Mouse (Mus musculus) frontal cortex, postnatal 25 days (tissue): ENCODE measurements around the gene 1700061G19Rik.

Source experiments
- DNase-seq, 2 experiments: peaks; one replicate each; pipeline ENCODE4 v3.0.0; 2022; ENCODE audit warnings: low spot score in 2 of 2

The 1700061G19Rik gene

GRCm38 (mm10) chr17:56874936-56875651 is at the start of gene 1700061G19Rik:
Gene 1700061G19Rik, plus strand, starts transcription at chr17:56875477.
- no peak for DNase-seq

- no peak for DNase-seq
These were observed 48.6 kb upstream of the 1700061G19Rik start for GRCm38 (mm10) chr17:56826718-56827117.

GRCm38 (mm10) chr17:56829171-56829570 is 46.1 kb upstream of the 1700061G19Rik start:
- DNase-seq: no peak

GRCm38 (mm10) chr17:56829795-56830194 is 45.5 kb upstream of the 1700061G19Rik start:
- no peak for DNase-seq

GRCm38 (mm10) chr17:56830411-56831110 is 44.7 kb upstream of the 1700061G19Rik start, which contains the start of gene Rfx2:
Gene Rfx2, minus strand, starts transcription at chr17:56831013.
- no peak for DNase-seq

- peak; percentile 94 for DNase-seq
These were observed 44.0 kb upstream of the 1700061G19Rik start for GRCm38 (mm10) chr17:56831111-56831816.

GRCm38 (mm10) chr17:56832918-56833317 is 42.4 kb upstream of the 1700061G19Rik start:
- DNase-seq: no peak

- DNase-seq: no peak
These were observed 41.9 kb upstream of the 1700061G19Rik start for GRCm38 (mm10) chr17:56833381-56833780.

GRCm38 (mm10) chr17:56836336-56836735 is 38.9 kb upstream of the 1700061G19Rik start:
- DNase-seq: no peak

GRCm38 (mm10) chr17:56840524-56840923 is 34.8 kb upstream of the 1700061G19Rik start:
- DNase-seq: no peak

- DNase-seq: no peak
These were observed 33.1 kb upstream of the 1700061G19Rik start for GRCm38 (mm10) chr17:56842173-56842572.

- no peak for DNase-seq
These were observed 31.6 kb upstream of the 1700061G19Rik start for GRCm38 (mm10) chr17:56843678-56844077.

- no peak for DNase-seq
These were observed 26.5 kb upstream of the 1700061G19Rik start for GRCm38 (mm10) chr17:56848785-56849184.

GRCm38 (mm10) chr17:56849710-56850109 is 25.6 kb upstream of the 1700061G19Rik start:
- no peak for DNase-seq

GRCm38 (mm10) chr17:56851167-56851566 is 24.1 kb upstream of the 1700061G19Rik start:
- DNase-seq: no peak

GRCm38 (mm10) chr17:56855421-56855820 is 19.9 kb upstream of the 1700061G19Rik start:
- no peak for DNase-seq

GRCm38 (mm10) chr17:56858216-56858615 is 17.1 kb upstream of the 1700061G19Rik start:
- peak; percentile 14 to 23 for DNase-seq

GRCm38 (mm10) chr17:56858922-56859321 is 16.4 kb upstream of the 1700061G19Rik start:
- no peak for DNase-seq

- DNase-seq: no peak
These were observed 14.1 kb upstream of the 1700061G19Rik start for GRCm38 (mm10) chr17:56861197-56861596.

GRCm38 (mm10) chr17:56866071-56866470 is 9.2 kb upstream of the 1700061G19Rik start:
- DNase-seq: no peak

- no peak for DNase-seq
These were observed 5.7 kb upstream of the 1700061G19Rik start for GRCm38 (mm10) chr17:56869481-56869977.

- no peak for DNase-seq
These were observed 4.9 kb upstream of the 1700061G19Rik start for GRCm38 (mm10) chr17:56870287-56870953.
